Mouse (Mus musculus): Measurements from ENCODE around the gene Serpinb6b. TPM values are rescaled to one million over a fixed set of nuclear protein-coding genes. Genes with fewer than 3 reads are reported as not detected.

Gene Serpinb6b
- polyA plus RNA-seq, 1 experiment, result 12.7 TPM

DNA sequence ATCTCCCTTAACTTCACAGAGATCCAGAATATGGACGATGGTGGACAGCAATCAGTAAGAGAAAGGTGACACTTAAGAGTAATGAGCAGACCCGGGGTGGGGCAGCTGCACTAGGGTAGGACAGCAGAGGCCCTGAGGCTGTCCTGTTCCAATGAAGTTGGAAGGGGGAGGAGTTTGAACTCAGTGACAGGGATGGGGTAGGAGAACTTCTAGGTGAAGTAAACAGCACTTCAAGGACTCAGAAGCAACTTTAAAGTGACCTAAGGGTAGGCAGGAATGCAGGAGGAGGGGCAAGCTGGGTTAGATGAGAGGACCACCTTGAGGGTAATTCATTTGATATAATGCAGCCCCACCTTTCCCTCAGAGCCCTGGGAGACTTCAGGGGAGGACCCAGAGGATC is 63.1 kb downstream of the Serpinb6b start:
- H3K27ac ChIP-seq (ENCODE audit: insufficient read depth, low read depth, low read length), result no peak overlapping the region; the same call in 1 of the 2 replicates
- peaks cover 21% of the 10 kb centered on the region for H3K4me1 ChIP-seq (ENCODE audit: control insufficient read depth, insufficient read depth, low read length)
- H3K4me3 ChIP-seq (ENCODE audit: insufficient read depth, low read length), result no peak overlapping the region
- TF ChIP-seq CTCF (IDR thresholded peaks at IDR 0.05; ENCODE audit: low read depth, low read length) (no peak), POLR2A (IDR thresholded peaks at IDR 0.05; ENCODE audit: borderline replicate concordance, low read depth, low read length) (no peak)

DNA sequence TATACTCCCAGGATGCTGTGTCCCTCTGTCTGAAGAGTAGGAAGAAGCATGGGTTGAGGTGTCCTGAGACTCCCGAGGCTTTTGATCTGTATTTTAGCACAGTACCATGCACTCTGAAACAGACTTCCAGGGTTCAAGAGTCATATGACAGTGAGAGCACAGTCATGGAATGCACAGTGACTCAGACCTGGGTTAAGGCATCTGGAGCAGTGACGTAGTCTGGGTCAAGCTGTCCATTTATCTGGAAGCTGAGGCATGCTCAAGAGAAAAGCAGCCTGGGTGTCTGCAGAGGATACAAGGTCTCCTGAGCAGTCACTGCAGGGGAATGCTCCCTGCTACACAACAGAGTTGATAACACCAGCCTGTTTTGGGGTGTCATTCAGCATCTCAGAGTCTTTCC is 63.5 kb downstream of the Serpinb6b start:
- no peak overlapping the region; the same call in 1 of the 2 replicates for H3K27ac ChIP-seq (ENCODE audit: insufficient read depth, low read depth, low read length)
- no peak for TF ChIP-seq POLR2A (IDR thresholded peaks at IDR 0.05; ENCODE audit: borderline replicate concordance, low read depth, low read length)
- TF ChIP-seq CTCF (IDR thresholded peaks at IDR 0.05; ENCODE audit: low read depth, low read length), result no peak
- H3K4me3 ChIP-seq (ENCODE audit: insufficient read depth, low read length), result no peak overlapping the region
- peaks cover 21% of the 10 kb centered on the region for H3K4me1 ChIP-seq (ENCODE audit: control insufficient read depth, insufficient read depth, low read length)

Other genes with a start within 250 kb of the Serpinb6b start
- 0.19 TPM in 1 of 2 replicates, not detected in the other for gene Mylk4, start 181.3 kb upstream of the Serpinb6b start, polyA plus RNA-seq (2012; ENCODE audit: insufficient read depth, insufficient read length, missing spikeins)
- 7.6 and 10.9 TPM in 2 replicates for gene Wrnip1, start 163.2 kb upstream of the Serpinb6b start, polyA plus RNA-seq (2012; ENCODE audit: insufficient read depth, insufficient read length, missing spikeins)
- gene D930007J09Rik, start 162.4 kb upstream of the Serpinb6b start, polyA plus RNA-seq (2012; ENCODE audit: insufficient read depth, insufficient read length, missing spikeins), result not detected in 2 replicates
- not detected in 2 replicates for gene Serpinb1a, start 114.0 kb upstream of the Serpinb6b start, polyA plus RNA-seq (2012; ENCODE audit: insufficient read depth, insufficient read length, missing spikeins)
- 1.4 and 1.7 TPM in 2 replicates for gene Serpinb1c, start 67.0 kb upstream of the Serpinb6b start, polyA plus RNA-seq (2012; ENCODE audit: insufficient read depth, insufficient read length, missing spikeins)
- gene Serpinb9, start 38.0 kb downstream of the Serpinb6b start, polyA plus RNA-seq (2012; ENCODE audit: insufficient read depth, insufficient read length, missing spikeins), result 6.6 and 7.4 TPM in 2 replicates
- gene Serpinb9b, start 62.2 kb downstream of the Serpinb6b start, polyA plus RNA-seq (2012; ENCODE audit: insufficient read depth, insufficient read length, missing spikeins), result 0.44 TPM in 1 of 2 replicates, not detected in the other
- gene Serpinb1b, start 113.4 kb downstream of the Serpinb6b start, polyA plus RNA-seq (2012; ENCODE audit: insufficient read depth, insufficient read length, missing spikeins), result 0.60 TPM in 1 of 2 replicates, not detected in the other
- not detected in 2 replicates for gene Serpinb9c, start 194.5 kb downstream of the Serpinb6b start, polyA plus RNA-seq (2012; ENCODE audit: insufficient read depth, insufficient read length, missing spikeins)
- not detected in 2 replicates for gene Serpinb9d, start 227.8 kb downstream of the Serpinb6b start, polyA plus RNA-seq (2012; ENCODE audit: insufficient read depth, insufficient read length, missing spikeins)